Mouse (Mus musculus) regulatory T cell (primary cell): ENCODE results near the gene Mavs.
"Not testable (repeated sequence)": the region's sequence is repeated elsewhere in the genome, so short reads cannot be mapped to it uniquely, and the experiment has no call there.

Experiments
- in situ Hi-C: fragments of 300-600 bp; cut with MboI, MseI; formaldehyde crosslinking; loops from one replicate; pipeline ENCODE4 v1.15.1; 2025; ENCODE audit warnings: high pct_unique_total_duplicates

The Mavs gene

GRCm38 (mm10) chr2:131209969-131210792, 23.7 kb upstream of the Mavs start:
- in situ Hi-C loops, result no loop called here

DNA sequence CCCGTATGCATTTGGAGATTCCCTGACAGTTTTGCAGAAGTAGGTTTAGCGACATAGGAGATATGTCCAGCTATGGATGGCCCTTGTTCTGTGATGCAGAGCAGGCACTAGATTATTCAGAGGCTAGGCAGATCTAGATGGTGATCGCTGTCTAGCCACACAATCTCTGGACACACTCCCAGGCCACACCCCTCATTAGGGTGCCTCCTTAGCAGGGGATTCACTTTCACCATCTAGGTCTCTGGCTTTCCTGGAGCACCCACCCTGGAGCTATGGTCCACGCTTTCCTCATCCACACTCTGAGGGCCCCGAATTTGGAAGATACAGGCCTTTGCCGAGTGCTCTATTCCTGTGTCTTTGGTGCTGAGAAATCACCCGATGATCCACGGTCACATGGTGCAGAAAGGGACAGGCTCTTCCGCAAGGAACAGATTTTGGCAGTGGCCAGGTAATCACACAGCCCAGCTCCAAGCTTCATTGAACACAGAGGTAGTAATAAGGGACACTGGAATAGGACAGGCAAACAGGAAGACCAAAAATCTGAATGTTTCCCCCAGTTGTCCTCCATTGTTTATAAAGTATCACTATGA, 22.7 kb upstream of the Mavs start:
- in situ Hi-C loops, result no loop called here

- in situ Hi-C loops, result no loop called here
Measured at GRCm38 (mm10) chr2:131213773-131214172, 20.1 kb upstream of the Mavs start.

- in situ Hi-C loops, result no loop called here
Measured at GRCm38 (mm10) chr2:131215941-131216858, 17.7 kb upstream of the Mavs start.

DNA sequence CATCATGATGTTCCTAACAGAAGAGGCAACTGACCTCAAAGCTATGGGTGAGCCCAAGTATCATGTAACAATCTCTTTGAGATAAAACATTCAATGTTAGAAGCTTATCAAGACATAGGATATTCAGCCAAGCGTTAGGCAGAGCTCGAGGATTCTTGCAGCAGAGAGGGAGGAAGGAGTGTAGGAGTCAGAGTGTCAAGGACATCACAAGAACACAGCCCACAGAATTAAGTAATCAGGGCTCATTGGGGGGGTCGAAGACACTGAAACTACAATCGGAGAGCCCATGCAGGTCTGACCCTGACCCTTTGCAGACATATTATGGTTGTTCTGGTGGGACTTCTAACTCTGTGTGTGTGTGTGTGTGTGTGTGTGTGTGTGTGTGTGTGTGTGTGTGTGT, 13.8 kb upstream of the Mavs start:
- in situ Hi-C loops, result loop anchor here (5.0 kb wide), 1 partner anchor 37 kb away; no protein-coding TSS in a partner anchor

DNA sequence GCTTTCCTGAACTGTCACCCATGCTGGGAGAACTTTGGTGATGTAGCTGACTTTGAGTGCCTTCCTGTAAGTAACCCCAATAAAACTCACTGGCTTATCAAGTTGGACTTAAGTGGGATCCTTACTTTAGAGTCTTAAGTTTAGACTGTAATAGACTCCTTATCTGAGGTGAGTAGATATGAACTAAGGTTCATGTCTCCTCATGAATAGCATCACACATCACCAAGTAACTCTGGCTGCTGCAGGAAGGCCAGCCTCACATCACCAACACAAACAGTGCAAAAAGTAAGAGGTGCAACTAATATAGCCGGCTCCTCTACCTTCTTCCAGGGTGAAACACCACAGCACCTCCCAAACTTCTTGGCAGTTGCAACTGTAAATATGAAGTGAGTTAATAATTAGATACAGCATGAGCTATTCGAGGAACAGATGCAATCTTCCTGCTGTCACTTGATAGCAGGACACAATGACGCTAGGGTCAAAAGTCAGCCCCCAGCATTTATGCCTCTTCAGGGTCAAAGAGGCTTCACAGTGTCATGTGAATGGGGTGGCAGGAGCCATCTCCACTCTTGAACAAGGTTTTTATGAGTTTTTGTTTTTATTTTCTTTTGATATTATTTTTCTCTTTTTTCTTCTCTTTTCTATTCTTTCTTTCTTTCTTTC, 11.9 kb upstream of the Mavs start:
- in situ Hi-C loops, result loop anchor here (5.0 kb wide), 1 partner anchor 35 kb away; no protein-coding TSS in a partner anchor

- in situ Hi-C loops, result loop anchor here (5.0 kb wide), 1 partner anchor 35 kb away; no protein-coding TSS in a partner anchor
Measured at GRCm38 (mm10) chr2:131222562-131222961, 11.3 kb upstream of the Mavs start.

GRCm38 (mm10) chr2:131223569-131223968, 10.3 kb upstream of the Mavs start:
- in situ Hi-C loops, result loop anchor here (5.0 kb wide), 1 partner anchor 34 kb away; no protein-coding TSS in a partner anchor

- in situ Hi-C loops, result no loop called here
Measured at GRCm38 (mm10) chr2:131225178-131225577, 8.7 kb upstream of the Mavs start.

- in situ Hi-C loops, result not testable (repeated sequence)
Measured at GRCm38 (mm10) chr2:131226669-131227068, 7.2 kb upstream of the Mavs start.

DNA sequence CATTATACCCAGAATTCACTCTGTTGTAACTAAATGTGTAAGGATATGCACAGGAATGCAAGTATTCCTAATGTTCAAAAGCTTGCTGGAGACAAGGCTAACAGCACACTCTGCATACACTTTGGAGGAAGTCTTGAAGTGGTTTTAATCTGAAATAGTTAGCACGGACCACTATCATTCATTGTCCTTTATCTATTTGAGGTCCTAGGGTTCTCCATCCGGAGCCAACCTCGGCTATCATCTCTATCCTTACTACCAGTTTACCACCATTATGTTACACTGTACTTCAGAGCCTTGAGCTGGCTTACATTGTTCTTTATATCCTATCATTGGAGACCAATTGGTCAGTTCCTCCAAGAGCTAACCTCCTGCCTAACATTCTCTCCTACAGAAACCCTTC, 6.6 kb upstream of the Mavs start:
- in situ Hi-C loops, result no loop called here

DNA sequence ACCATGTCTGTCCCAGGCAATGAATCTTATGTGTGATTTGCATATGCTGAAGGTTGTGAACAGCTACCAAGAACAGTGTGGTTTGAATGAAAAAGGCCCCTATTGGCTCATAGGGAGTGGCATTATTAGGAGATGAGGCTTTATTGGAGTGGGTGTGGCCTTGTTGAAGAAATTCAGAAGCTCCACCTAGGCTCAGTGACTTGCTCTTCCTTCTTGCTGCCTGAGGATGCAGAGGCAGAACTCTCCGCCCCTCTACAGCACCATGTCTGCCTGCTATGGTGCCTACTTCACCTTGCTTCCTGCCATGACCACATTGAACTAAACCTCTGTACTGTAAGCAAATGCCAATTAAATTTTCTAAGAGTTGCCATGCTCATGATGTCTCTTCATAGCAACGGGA, 1.3 kb upstream of the Mavs start:
- in situ Hi-C loops, result no loop called here

DNA sequence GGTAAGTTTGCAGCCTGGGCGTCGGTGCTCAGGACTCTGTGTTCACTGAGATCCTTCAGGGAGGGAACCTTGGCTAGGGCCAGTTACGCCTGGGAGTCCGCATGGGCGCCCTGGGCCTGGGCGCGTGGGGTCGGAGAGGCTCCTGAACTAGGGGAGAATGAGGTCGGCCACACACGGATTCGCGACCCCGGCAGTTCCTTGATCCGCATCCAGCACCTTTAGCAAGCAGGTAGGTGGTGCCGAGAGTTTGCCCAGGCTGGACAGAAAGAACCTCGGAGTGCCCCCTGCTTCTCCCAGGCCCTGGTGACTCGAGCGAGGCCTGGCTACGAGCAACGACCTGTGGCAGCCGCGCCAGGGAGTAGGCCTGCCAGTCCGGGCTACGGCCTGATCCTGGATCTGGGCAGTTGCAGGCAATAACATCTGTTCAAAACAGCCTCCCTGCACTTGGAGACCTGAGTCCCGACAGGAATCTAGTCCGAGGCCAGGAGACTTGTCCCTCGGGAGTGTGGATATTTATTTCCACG, 326 bp downstream of the Mavs start:
- in situ Hi-C loops, result no loop called here

- in situ Hi-C loops, result no loop called here
Measured at GRCm38 (mm10) chr2:131234970-131235635, 1.2 kb downstream of the Mavs start.

- in situ Hi-C loops, result no loop called here
Measured at GRCm38 (mm10) chr2:131242180-131242579, 8.3 kb downstream of the Mavs start.

DNA sequence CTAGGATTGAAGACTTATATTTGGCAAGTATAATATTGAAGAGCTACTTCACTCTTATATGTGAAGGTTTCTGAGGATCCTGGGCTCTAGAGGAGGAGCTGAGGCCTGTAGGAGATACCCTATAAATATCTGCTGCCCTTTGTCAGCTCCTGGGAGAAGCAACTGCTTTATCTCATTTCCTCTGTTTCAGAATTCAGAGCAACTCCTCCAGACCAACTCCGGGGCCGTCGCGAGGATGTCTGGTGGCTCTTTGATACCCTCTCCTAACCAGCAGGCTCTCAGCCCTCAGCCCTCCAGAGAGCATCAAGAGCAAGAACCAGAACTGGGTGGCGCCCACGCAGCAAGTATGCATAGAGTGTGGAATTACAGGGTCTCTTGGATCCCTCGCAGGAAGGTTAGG, 9.1 kb downstream of the Mavs start:
- in situ Hi-C loops, result no loop called here

DNA sequence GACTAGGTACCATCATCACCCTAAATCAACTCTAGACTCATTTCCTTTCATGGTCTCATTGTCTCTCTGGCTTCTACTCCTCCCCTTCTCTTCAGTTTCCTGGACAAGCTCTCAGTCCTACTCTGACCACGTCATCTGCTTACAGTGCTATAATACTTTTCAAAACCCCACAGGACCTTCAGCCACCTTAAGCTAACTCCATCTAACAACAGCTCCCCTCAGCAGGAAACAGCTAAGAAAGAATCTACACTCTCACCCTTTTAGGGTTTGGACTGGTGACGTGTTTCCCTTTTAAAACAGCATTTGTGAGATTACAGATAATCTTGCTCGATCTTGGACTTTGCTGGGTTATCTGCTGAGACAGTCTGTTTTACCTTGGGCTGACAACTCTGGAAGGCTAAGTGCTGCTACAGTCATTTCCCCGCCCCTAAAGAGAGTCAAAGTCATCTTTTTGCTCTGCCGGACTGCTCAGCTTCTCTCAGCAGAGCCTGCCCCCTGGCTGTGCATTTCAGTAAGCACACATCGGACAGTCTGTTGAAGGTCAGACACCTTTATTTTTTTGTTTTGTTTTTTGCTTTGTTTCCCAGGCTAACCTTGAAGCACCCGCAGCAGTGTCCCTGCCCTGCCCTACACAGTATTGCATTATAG, 19.9 kb downstream of the Mavs start:
- in situ Hi-C loops, result loop anchor here (5.0 to 10.0 kb wide), 2 partner anchors 162 to 1431 kb away; partner anchors contain the start of gene Shld1

DNA sequence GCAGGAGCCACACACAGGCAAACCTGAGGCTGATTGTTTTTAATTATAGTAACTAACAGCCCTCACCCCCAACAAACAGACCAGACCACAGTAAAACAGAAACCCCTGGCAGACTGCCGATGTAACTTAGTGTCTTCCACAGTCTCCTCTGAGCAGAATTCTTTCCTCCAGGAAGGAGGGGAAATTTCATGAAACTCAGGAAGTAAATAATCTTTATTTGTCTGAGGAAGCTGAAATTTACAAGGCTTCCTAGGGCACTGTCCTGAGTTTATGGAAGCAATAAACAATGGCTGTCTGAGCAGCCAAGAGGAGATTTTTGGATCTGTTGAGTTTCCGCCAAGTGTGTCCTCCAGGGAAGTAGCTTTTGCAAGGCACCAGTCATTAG, 20.5 kb downstream of the Mavs start:
- in situ Hi-C loops, result loop anchor here (5.0 to 10.0 kb wide), 2 partner anchors 162 to 1430 kb away; partner anchors contain the start of gene Shld1

- in situ Hi-C loops, result loop anchor here (5.0 to 10.0 kb wide), 2 partner anchors 33 to 1429 kb away; partner anchors contain the start of gene Shld1
Measured at GRCm38 (mm10) chr2:131255738-131256137, 21.9 kb downstream of the Mavs start.

DNA sequence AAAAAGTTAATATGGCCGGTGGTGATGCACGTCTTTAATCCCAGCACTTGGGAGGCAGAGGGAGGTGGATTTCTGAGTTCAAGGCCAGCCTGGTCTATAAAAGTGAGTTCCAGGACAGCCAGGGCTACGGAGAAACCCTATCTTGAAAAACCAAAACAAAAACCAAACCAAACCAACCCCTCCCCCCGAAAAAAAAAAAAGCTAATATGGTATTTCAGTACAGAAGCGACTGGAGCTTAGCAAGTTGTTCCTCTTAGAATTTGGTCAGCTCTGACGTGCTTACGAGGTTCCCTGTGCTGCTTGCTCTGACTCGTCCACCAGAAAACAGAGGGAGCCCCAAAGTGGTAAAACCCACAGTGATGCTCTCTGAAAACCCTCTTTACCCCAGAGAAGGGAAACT, 24.8 kb downstream of the Mavs start:
- in situ Hi-C loops, result loop anchor here (5.0 to 10.0 kb wide), 2 partner anchors 36 to 1426 kb away; partner anchors contain the start of gene Shld1
